Mouse (Mus musculus) forebrain, embryonic 11.5 days (tissue): Measurements from ENCODE around the gene Atg14. TPM values are rescaled to one million over a fixed set of nuclear protein-coding genes. Genes with fewer than 3 reads are reported as not detected.

Experiments
- ATAC-seq: fragments of 200-750 bp; cut with Nextera tagmentation; replicated peaks from 2 replicates; pipeline ENCODE4 v1.8.0; 2017; ENCODE audit warnings: moderate TSS enrichment; ENCODE audit not compliant: low FRiP score
- DNase-seq: peaks from one replicate; pipeline ENCODE4 v3.0.0-alpha.2; 2017; ENCODE audit warnings: low spot score
- H3K27ac ChIP-seq: fragments of 300-500 bp; sonication (generic); 2 replicates; pipeline ENCODE4 v1.5.1; 2014; ENCODE audit warnings: low read depth, low read length
- H3K27me3 ChIP-seq: fragments of 300-500 bp; sonication (generic); 2 replicates; pipeline ENCODE4 v1.6.1; 2014; ENCODE audit warnings: mild to moderate bottlenecking, low read length, mixed read lengths; ENCODE audit not compliant: control insufficient read depth, insufficient read depth
- H3K36me3 ChIP-seq: fragments of 300-500 bp; sonication (generic); 2 replicates; pipeline ENCODE4 v1.6.1; 2014; ENCODE audit warnings: mild to moderate bottlenecking, low read length, moderate library complexity, mixed read lengths; ENCODE audit not compliant: control insufficient read depth, insufficient read depth
- H3K4me1 ChIP-seq: fragments of 300-500 bp; sonication (generic); replicated peaks from 2 replicates; pipeline ENCODE4 v1.6.1; 2014; ENCODE audit warnings: low read length, mixed read lengths; ENCODE audit not compliant: control insufficient read depth, insufficient read depth
- H3K4me2 ChIP-seq: fragments of 300-500 bp; sonication (generic); 2 replicates; pipeline ENCODE4 v1.6.1; 2014; ENCODE audit warnings: low read depth, mild to moderate bottlenecking, low read length, moderate library complexity, mixed read lengths; ENCODE audit not compliant: severe bottlenecking
- H3K4me3 ChIP-seq: fragments of 300-500 bp; sonication (generic); 2 replicates; pipeline ENCODE4 v1.5.1; 2014; ENCODE audit warnings: low read depth, low read length
- H3K9ac ChIP-seq: fragments of 300-500 bp; sonication (generic); 2 replicates; pipeline ENCODE4 v1.6.1; 2014; ENCODE audit warnings: low read length
- H3K9me3 ChIP-seq: fragments of 300-500 bp; sonication (generic); 2 replicates; pipeline ENCODE4 v1.6.1; 2016; ENCODE audit warnings: low read length, mixed read lengths; ENCODE audit not compliant: control insufficient read depth
- WGBS: fragments of 180-500 bp; shearing (Covaris S2); extraction: QIAGEN DNeasy Blood & Tissue Kit; methylation state at CpG from one replicate; pipeline ENCODE4 v1.1.7; 2014; 5-methylcytosine and 5-hydroxymethylcytosine counted together
- polyA plus RNA-seq: library from polyadenylated mRNA; unstranded; fragments of >200 nt; fragmentation: Nextera tagmentation; extraction: Ambion mirVana; gene quantifications from 2 replicates; pipeline ENCODE4 v1.2.1, GENCODE M21; 2014

Atg14 gene
- polyA plus RNA-seq, 1 experiment from 2014 or later: 16.2 TPM

DNA sequence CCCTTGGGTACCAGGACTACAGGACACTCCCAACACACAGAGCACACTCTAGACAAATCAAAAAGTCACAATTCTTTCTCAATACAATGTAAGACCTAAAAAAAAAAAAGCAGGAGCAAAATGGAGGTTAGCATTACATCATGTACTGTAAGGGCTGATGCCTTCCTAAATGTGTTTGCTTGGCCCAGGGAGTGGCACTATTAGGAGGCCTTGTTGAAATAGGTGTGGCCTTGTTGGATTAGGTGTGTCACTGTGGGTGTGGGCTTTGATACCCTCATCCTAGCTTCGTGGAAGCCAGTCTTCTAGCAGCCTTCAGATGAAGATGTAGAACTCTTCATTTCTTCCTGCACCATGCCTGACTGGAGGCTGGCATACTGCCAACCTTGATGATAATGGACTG is 10.8 kb upstream of the Atg14 start:
- no peak for ATAC-seq
- Histone ChIP-seq H3K27ac (no peak overlapping the region), H3K9ac (no peak overlapping the region), H3K4me1 (no peaks in the 10 kb centered on the region), H3K27me3 (no peaks in the 10 kb centered on the region), H3K4me3 (no peak overlapping the region), H3K36me3 (no peaks in the 10 kb centered on the region), H3K9me3 (no peaks in the 10 kb centered on the region), H3K4me2 (no peak overlapping the region)
- no peak for DNase-seq
- 54% methylated on average over 1 of the region's 1 CpGs for WGBS

DNA sequence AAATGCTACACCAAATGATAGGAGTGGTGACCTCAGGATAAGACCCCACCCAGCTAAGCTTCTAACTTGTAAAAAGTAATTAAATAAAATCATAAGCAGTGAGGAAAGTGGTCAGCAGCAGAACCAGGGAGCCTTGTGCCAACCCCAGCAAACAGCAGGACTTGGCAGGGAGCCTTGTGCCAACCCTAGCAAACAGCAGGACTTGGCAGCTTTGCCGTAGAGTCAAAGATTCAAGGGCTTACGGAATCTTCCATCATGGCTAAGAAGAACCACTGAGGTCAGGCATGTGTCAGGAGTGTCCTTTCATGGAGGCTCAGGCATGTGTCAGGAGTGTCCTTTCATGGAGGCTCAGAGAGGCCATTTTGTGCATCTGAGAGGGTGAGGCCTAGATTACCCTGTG is 7.6 kb upstream of the Atg14 start:
- ATAC-seq (no peak), DNase-seq (no peak)
- H3K9me3 ChIP-seq: no peaks in the 10 kb centered on the region
- H3K4me1 ChIP-seq: no peaks in the 10 kb centered on the region
- WGBS: 88% methylated on average over 2 of the region's 2 CpGs
- H3K36me3 ChIP-seq: no peaks in the 10 kb centered on the region
- H3K9ac ChIP-seq: no peak overlapping the region
- no peaks in the 10 kb centered on the region for H3K27me3 ChIP-seq
- H3K4me2 ChIP-seq: no peak overlapping the region
- no peak overlapping the region for H3K4me3 ChIP-seq
- H3K27ac ChIP-seq: no peak overlapping the region

DNA sequence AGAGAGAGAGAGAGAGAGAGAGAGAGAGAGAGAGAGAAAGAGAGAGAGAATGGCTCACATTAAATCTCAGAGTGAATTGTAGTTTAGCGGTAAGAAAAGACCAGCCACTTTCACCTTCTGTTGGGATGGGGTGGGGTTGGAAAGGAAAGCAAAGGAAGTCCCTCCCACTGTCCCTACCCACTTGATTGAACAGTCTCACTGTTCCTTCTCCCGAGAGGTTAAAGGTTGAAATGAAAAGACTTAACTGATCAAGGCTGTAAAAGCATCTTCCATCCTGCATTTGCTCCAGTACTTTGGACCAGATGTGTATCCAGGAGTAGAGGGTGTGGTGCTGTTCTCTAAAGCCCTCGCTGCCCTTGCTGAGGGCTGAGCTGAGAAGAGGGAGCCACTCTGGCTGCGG is 6.2 kb upstream of the Atg14 start:
- H3K4me3 ChIP-seq: no peak overlapping the region
- no peaks in the 10 kb centered on the region for H3K4me1 ChIP-seq
- H3K4me2 ChIP-seq: no peak overlapping the region
- no peak for ATAC-seq
- H3K27me3 ChIP-seq: no peaks in the 10 kb centered on the region
- no peak overlapping the region for H3K27ac ChIP-seq
- DNase-seq: no peak
- H3K36me3 ChIP-seq: no peaks in the 10 kb centered on the region
- WGBS: 65% methylated on average over 4 of the region's 4 CpGs
- no peaks in the 10 kb centered on the region for H3K9me3 ChIP-seq
- H3K9ac ChIP-seq: no peak overlapping the region

DNA sequence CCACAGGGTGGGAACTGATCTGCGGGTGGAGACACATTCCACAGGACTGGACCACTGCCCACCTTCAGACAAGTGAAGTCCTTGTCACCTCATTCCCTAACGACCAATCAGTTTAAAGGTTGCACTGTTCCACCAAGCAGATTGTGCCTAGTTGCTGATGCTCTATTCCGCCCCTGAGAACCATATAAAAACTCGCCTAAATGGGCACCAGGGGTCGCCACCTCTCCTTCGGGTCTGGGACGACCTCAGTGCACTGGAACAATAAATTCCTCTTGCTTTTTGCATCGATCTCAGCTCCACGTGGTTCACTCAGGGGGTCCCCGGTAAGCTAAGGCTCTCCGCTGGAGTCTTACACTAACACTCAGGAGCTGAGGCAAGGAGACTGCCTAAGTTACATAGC is 4.3 kb upstream of the Atg14 start:
- H3K4me3 ChIP-seq: no peak overlapping the region
- no peak overlapping the region for H3K9ac ChIP-seq
- no peaks in the 10 kb centered on the region for H3K27me3 ChIP-seq
- no peak for DNase-seq
- H3K36me3 ChIP-seq: no peaks in the 10 kb centered on the region
- 82% methylated on average over 11 of the region's 11 CpGs for WGBS
- H3K9me3 ChIP-seq: no peaks in the 10 kb centered on the region
- no peak overlapping the region for H3K27ac ChIP-seq
- no peak for ATAC-seq
- H3K4me2 ChIP-seq: no peak overlapping the region
- H3K4me1 ChIP-seq: no peaks in the 10 kb centered on the region

DNA sequence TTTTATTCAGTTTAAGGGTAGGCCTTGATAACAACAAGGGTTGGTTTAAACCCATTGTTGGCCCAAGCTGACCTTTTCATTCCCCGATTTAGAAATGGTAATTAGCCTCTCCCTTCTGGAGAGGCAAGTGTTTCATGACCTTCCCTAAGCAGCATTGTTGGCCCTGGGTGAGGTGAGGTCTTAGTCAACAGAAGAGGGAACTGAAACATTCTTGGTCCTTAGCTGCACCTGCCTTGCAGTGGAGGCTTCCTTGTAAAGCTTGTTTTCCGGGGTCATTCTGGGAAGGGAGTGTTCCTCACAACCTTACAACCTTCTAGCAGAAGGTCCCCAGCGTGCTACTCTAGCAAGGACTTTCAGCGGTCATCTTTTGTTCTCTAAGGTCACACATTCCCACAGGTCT is 2.3 kb upstream of the Atg14 start:
- H3K36me3 ChIP-seq: no peaks in the 10 kb centered on the region
- H3K27me3 ChIP-seq: no peaks in the 10 kb centered on the region
- H3K9ac ChIP-seq: no peak overlapping the region
- no peak for ATAC-seq
- H3K4me2 ChIP-seq: no peak overlapping the region
- H3K4me1 ChIP-seq: no peaks in the 10 kb centered on the region
- no peak overlapping the region for H3K27ac ChIP-seq
- no peak for DNase-seq
- no peaks in the 10 kb centered on the region for H3K9me3 ChIP-seq
- H3K4me3 ChIP-seq: no peak overlapping the region
- WGBS: 76% methylated on average over 4 of the region's 4 CpGs

DNA sequence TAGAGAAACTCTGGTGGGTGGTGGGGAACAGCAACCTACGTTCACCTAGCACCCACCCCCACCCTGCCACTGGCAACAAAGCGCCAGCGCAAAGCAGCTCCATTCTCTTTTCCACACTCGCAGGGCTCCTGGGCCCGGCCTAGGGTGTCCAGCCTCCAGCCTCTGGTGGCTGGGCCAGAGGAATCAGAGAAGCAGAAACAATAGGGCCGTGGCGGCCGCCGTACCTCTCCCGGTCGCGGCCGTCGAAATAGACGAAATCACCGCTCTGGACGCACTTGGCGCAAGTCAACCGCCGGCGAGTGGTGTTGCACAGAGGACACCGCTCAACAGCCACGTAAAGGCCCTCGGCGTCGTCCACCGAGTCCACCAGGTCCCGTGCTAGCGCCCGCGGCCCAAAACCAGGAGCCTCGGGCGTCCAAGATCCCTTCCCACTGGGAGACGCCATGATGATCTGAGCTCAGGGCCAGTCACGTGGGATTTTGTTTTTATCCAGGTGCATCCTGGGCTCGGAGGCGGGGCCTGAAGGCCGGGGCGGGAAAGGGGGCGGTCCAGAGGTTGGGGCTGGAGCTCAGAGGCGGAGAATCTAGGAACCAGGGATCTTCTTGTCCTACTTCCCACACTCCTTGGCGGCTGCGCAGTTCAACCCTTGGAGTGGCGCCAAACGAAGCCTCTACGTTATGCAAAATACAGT is 2.3 kb downstream of the Atg14 start:
- Histone ChIP-seq H3K4me1 (no peaks in the 10 kb centered on the region), H3K27ac (no peak overlapping the region)

DNA sequence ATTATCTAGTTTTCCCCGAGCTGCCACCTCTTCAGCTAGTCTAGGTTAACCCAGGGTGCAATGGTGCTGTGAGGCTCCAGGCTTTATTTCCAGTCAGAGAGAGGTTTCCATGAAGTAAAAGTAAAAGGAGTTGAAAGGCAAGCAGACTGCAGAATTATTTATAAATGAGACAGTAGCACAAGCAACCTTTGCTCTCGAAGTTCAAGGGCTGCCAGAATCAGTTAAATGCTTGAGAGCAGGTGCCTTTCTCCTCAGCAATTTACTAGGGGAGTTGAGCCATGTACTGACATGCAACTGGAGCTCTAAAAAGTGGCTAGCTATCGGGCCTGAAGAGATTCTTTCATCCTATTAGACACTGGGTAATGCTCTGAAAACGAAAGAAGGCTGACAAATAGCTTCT is 7.3 kb downstream of the Atg14 start:
- 87% methylated on average over 4 of the region's 4 CpGs for WGBS
- no peak for DNase-seq
- no peaks in the 10 kb centered on the region for H3K4me1 ChIP-seq
- no peak overlapping the region for H3K27ac ChIP-seq
- H3K36me3 ChIP-seq: no peaks in the 10 kb centered on the region
- H3K4me3 ChIP-seq: no peak overlapping the region
- H3K27me3 ChIP-seq: no peaks in the 10 kb centered on the region
- no peak for ATAC-seq
- H3K9ac ChIP-seq: no peak overlapping the region
- no peak overlapping the region for H3K4me2 ChIP-seq
- no peaks in the 10 kb centered on the region for H3K9me3 ChIP-seq

More for the DNA sequence above, 2.3 kb downstream of the Atg14 start:
- Histone ChIP-seq H3K36me3 (no peaks in the 10 kb centered on the region), H3K9ac (peak overlapping the region; percentile 76), H3K4me3 (peak overlapping the region; percentile 84), H3K27me3 (no peaks in the 10 kb centered on the region), H3K4me2 (peak overlapping the region; percentile 73), H3K9me3 (no peaks in the 10 kb centered on the region)
- DNase-seq (peak; percentile 98), ATAC-seq (peak; percentile 100)
- under 1% methylated on average over 46 of the region's 46 CpGs for WGBS

DNA sequence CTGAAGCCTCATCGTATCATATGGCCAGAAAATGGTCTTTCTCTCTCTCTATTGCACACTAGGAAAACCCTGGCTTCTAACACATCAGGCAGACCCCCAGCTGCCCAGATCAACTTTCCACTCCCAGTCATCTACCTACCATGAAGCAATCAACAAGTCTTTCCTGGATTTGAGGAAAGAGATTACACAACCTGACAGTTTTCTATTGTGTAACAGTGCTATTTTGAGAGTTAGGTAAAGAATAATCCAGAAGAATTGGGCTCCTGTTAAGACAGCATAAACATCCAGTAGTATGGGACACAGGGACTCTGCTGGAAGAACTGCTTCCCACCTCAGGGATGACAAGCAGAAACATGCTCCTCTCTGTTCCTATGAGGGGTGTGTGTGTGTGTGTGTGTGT is 7.9 kb downstream of the Atg14 start:
- Histone ChIP-seq H3K27me3 (no peaks in the 10 kb centered on the region), H3K9ac (no peak overlapping the region), H3K4me3 (no peak overlapping the region), H3K4me1 (no peaks in the 10 kb centered on the region), H3K9me3 (no peaks in the 10 kb centered on the region), H3K36me3 (no peaks in the 10 kb centered on the region), H3K27ac (no peak overlapping the region), H3K4me2 (no peak overlapping the region)
- ATAC-seq (no peak), DNase-seq (no peak)
- WGBS: 90% methylated on average over 1 of the region's 1 CpGs

DNA sequence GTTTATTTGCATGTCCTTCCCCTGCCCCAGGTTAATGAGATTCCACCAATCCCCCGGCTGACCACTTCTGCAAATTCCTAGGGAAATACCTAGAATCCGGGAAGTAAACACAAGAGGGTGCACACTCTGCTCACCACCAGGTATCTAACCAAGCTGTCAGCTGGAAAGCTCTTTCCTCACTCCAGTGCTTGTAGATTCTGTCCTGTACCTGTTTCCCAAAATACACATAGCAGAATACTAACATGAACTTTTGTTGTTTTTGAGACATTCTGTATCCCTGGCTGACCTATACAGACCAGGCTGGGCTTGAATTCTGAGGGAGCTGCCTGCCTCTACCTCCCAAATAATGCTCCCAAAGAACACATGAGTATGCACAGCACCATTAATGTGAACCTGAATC is 9.7 kb downstream of the Atg14 start:
- H3K4me2 ChIP-seq: no peak overlapping the region
- no peaks in the 10 kb centered on the region for H3K36me3 ChIP-seq
- no peaks in the 10 kb centered on the region for H3K9me3 ChIP-seq
- no peak overlapping the region for H3K9ac ChIP-seq
- DNase-seq (no peak), ATAC-seq (no peak)
- H3K27me3 ChIP-seq: no peaks in the 10 kb centered on the region
- no peak overlapping the region for H3K4me3 ChIP-seq
- WGBS: 93% methylated on average over 2 of the region's 2 CpGs
- H3K4me1 ChIP-seq: no peaks in the 10 kb centered on the region
- H3K27ac ChIP-seq: no peak overlapping the region
